Mouse (Mus musculus): ENCODE measurements around the gene Rad54l2. TPM values are rescaled to one million over a fixed set of nuclear protein-coding genes. Genes with fewer than 3 reads are reported as not detected.

The Rad54l2 gene
- polyA plus RNA-seq, 1 experiment from 2014 or later, result 6.0 TPM

GRCm38 (mm10) chr9:106688834-106689233 lies 100.2 kb downstream of the Rad54l2 start:
- no peak overlapping the region for H3K4me3 ChIP-seq (replicated peaks; ENCODE audit: low read depth, low read length)

GRCm38 (mm10) chr9:106686983-106687650 lies 101.9 kb downstream of the Rad54l2 start:
- H3K4me2 ChIP-seq (ENCODE audit: low read length), result no peak overlapping the region
- no peaks in the 10 kb centered on the region for H3K27me3 ChIP-seq (ENCODE audit: control insufficient read depth, insufficient read depth, low read length)
- no peak overlapping the region for H3K27ac ChIP-seq (replicated peaks; ENCODE audit: low read depth, low read length)
- no peaks in the 10 kb centered on the region for H3K9me3 ChIP-seq (ENCODE audit: control insufficient read depth, low read length)
- peak; percentile 90 for DNase-seq
- ATAC-seq (ENCODE audit: low FRiP score, low TSS enrichment), result 0 out of 2 replicates have a peak, but pooled peaks have one; percentile 49
- H3K36me3 ChIP-seq (ENCODE audit: control insufficient read depth, insufficient read depth, low read length), result peaks cover 8% of the 10 kb centered on the region; the same call in 1 of the 2 replicates
- no peak overlapping the region for H3K4me3 ChIP-seq (replicated peaks; ENCODE audit: low read depth, low read length)
- H3K4me1 ChIP-seq (ENCODE audit: control insufficient read depth, insufficient read depth, low read length), result peaks cover 14% of the 10 kb centered on the region
- no peak overlapping the region for H3K9ac ChIP-seq (replicated peaks; ENCODE audit: low read length)
- 37% methylated on average over 8 of the region's 8 CpGs for WGBS

More at GRCm38 (mm10) chr9:106688834-106689233, 100.2 kb downstream of the Rad54l2 start:
- Histone ChIP-seq H3K27ac (replicated peaks; ENCODE audit: low read depth, low read length) (no peak overlapping the region), H3K4me1 (ENCODE audit: control insufficient read depth, insufficient read depth, low read length) (peaks cover 14% of the 10 kb centered on the region), H3K27me3 (ENCODE audit: control insufficient read depth, insufficient read depth, low read length) (no peaks in the 10 kb centered on the region), H3K4me2 (ENCODE audit: low read length) (no peak overlapping the region), H3K9ac (replicated peaks; ENCODE audit: low read length) (no peak overlapping the region), H3K9me3 (ENCODE audit: control insufficient read depth, low read length) (no peaks in the 10 kb centered on the region), H3K36me3 (ENCODE audit: control insufficient read depth, insufficient read depth, low read length) (peaks cover 20% of the 10 kb centered on the region)
- 88% methylated on average over 8 of the region's 8 CpGs for whole genome bisulfite sequencing
- DNase-seq (no peak), ATAC-seq (ENCODE audit: low FRiP score, low TSS enrichment) (no peak)

- peak within 1 kb of the TSS; percentile 84 for H3K4me3 ChIP-seq (replicated peaks; ENCODE audit: low read depth, low read length)
- H3K9ac ChIP-seq (replicated peaks; ENCODE audit: low read length), result peak within 1 kb of the TSS; percentile 79
- peak within 1 kb of the TSS; percentile 96 for H3K4me2 ChIP-seq (ENCODE audit: low read length)
- no peaks in the 10 kb centered on the region for H3K9me3 ChIP-seq (ENCODE audit: control insufficient read depth, low read length)
- WGBS, result under 1% methylated on average over 84 of the region's 86 CpGs
- H3K27ac ChIP-seq (replicated peaks; ENCODE audit: low read depth, low read length), result peak within 1 kb of the TSS; percentile 57
- H3K36me3 ChIP-seq (ENCODE audit: control insufficient read depth, insufficient read depth, low read length), result peaks cover 15% of the 10 kb centered on the region
- ATAC-seq (ENCODE audit: low FRiP score, low TSS enrichment) (peak; percentile 85), DNase-seq (peak; percentile 90)
- peaks cover 14% of the 10 kb centered on the region for H3K4me1 ChIP-seq (ENCODE audit: control insufficient read depth, insufficient read depth, low read length)
- H3K27me3 ChIP-seq (ENCODE audit: control insufficient read depth, insufficient read depth, low read length), result no peaks in the 10 kb centered on the region
These were observed 103.5 kb downstream of the Rad54l2 start, which contains the start of gene Tex264 for GRCm38 (mm10) chr9:106685249-106686101. Gene Tex264 (minus strand): TSS chr9:106685927.

GRCm38 (mm10) chr9:106684918-106685248 lies 104.1 kb downstream of the Rad54l2 start:
- 7% methylated on average over 11 of the region's 14 CpGs for WGBS
- Histone ChIP-seq H3K4me3 (replicated peaks; ENCODE audit: low read depth, low read length) (peak overlapping the region; percentile 84), H3K27me3 (ENCODE audit: control insufficient read depth, insufficient read depth, low read length) (no peaks in the 10 kb centered on the region), H3K4me2 (ENCODE audit: low read length) (peak overlapping the region; percentile 96), H3K9ac (replicated peaks; ENCODE audit: low read length) (peak overlapping the region; percentile 79), H3K27ac (replicated peaks; ENCODE audit: low read depth, low read length) (no peak overlapping the region), H3K9me3 (ENCODE audit: control insufficient read depth, low read length) (no peaks in the 10 kb centered on the region), H3K4me1 (ENCODE audit: control insufficient read depth, insufficient read depth, low read length) (peaks cover 14% of the 10 kb centered on the region), H3K36me3 (ENCODE audit: control insufficient read depth, insufficient read depth, low read length) (peaks cover 21% of the 10 kb centered on the region)
- ATAC-seq (ENCODE audit: low FRiP score, low TSS enrichment), result peak; percentile 9
- DNase-seq, result no peak

- Histone ChIP-seq H3K9me3 (ENCODE audit: control insufficient read depth, low read length) (no peaks in the 10 kb centered on the region), H3K4me3 (replicated peaks; ENCODE audit: low read depth, low read length) (peak overlapping the region; percentile 84), H3K27ac (replicated peaks; ENCODE audit: low read depth, low read length) (no peak overlapping the region), H3K36me3 (ENCODE audit: control insufficient read depth, insufficient read depth, low read length) (peaks cover 27% of the 10 kb centered on the region), H3K4me1 (ENCODE audit: control insufficient read depth, insufficient read depth, low read length) (peaks cover 14% of the 10 kb centered on the region), H3K27me3 (ENCODE audit: control insufficient read depth, insufficient read depth, low read length) (no peaks in the 10 kb centered on the region), H3K9ac (replicated peaks; ENCODE audit: low read length) (peak overlapping the region; percentile 79), H3K4me2 (ENCODE audit: low read length) (peak overlapping the region; percentile 96)
- no peak for DNase-seq
- ATAC-seq (ENCODE audit: low FRiP score, low TSS enrichment), result no peak
- 85% methylated on average over 6 of the region's 6 CpGs for WGBS
These were observed 104.7 kb downstream of the Rad54l2 start for GRCm38 (mm10) chr9:106684093-106684872.

GRCm38 (mm10) chr9:106681026-106681425 lies 108.0 kb downstream of the Rad54l2 start:
- WGBS, result 89% methylated on average over 9 of the region's 9 CpGs
- no peak for DNase-seq
- Histone ChIP-seq H3K27me3 (ENCODE audit: control insufficient read depth, insufficient read depth, low read length) (no peaks in the 10 kb centered on the region), H3K27ac (replicated peaks; ENCODE audit: low read depth, low read length) (no peak overlapping the region), H3K4me3 (replicated peaks; ENCODE audit: low read depth, low read length) (no peak overlapping the region), H3K9me3 (ENCODE audit: control insufficient read depth, low read length) (no peaks in the 10 kb centered on the region), H3K4me2 (ENCODE audit: low read length) (no peak overlapping the region), H3K4me1 (ENCODE audit: control insufficient read depth, insufficient read depth, low read length) (peaks cover 9% of the 10 kb centered on the region; the same call in 1 of the 2 replicates), H3K9ac (replicated peaks; ENCODE audit: low read length) (no peak overlapping the region; the same call in 1 of the 2 replicates), H3K36me3 (ENCODE audit: control insufficient read depth, insufficient read depth, low read length) (peaks cover 33% of the 10 kb centered on the region)
- no peak for ATAC-seq (ENCODE audit: low FRiP score, low TSS enrichment)

- Histone ChIP-seq H3K27me3 (ENCODE audit: control insufficient read depth, insufficient read depth, low read length) (no peaks in the 10 kb centered on the region), H3K9me3 (ENCODE audit: control insufficient read depth, low read length) (no peaks in the 10 kb centered on the region), H3K9ac (replicated peaks; ENCODE audit: low read length) (no peak overlapping the region), H3K4me1 (ENCODE audit: control insufficient read depth, insufficient read depth, low read length) (no peaks in the 10 kb centered on the region), H3K4me3 (replicated peaks; ENCODE audit: low read depth, low read length) (no peak overlapping the region), H3K27ac (replicated peaks; ENCODE audit: low read depth, low read length) (no peak overlapping the region), H3K36me3 (ENCODE audit: control insufficient read depth, insufficient read depth, low read length) (peaks cover 38% of the 10 kb centered on the region), H3K4me2 (ENCODE audit: low read length) (no peak overlapping the region)
- no peak for ATAC-seq (ENCODE audit: low FRiP score, low TSS enrichment)
- WGBS, result 80% methylated on average over 4 of the region's 4 CpGs
- no peak for DNase-seq
These were observed 110.8 kb downstream of the Rad54l2 start for GRCm38 (mm10) chr9:106678242-106678641.

GRCm38 (mm10) chr9:106677702-106678101 lies 111.3 kb downstream of the Rad54l2 start:
- H3K27me3 ChIP-seq (ENCODE audit: control insufficient read depth, insufficient read depth, low read length), result no peaks in the 10 kb centered on the region
- H3K27ac ChIP-seq (replicated peaks; ENCODE audit: low read depth, low read length), result no peak overlapping the region
- no peak for ATAC-seq (ENCODE audit: low FRiP score, low TSS enrichment)
- peaks cover 43% of the 10 kb centered on the region for H3K36me3 ChIP-seq (ENCODE audit: control insufficient read depth, insufficient read depth, low read length)
- WGBS, result 88% methylated on average over 5 of the region's 5 CpGs
- H3K4me2 ChIP-seq (ENCODE audit: low read length), result no peak overlapping the region
- no peaks in the 10 kb centered on the region for H3K4me1 ChIP-seq (ENCODE audit: control insufficient read depth, insufficient read depth, low read length)
- DNase-seq, result no peak
- no peak overlapping the region for H3K9ac ChIP-seq (replicated peaks; ENCODE audit: low read length)
- H3K4me3 ChIP-seq (replicated peaks; ENCODE audit: low read depth, low read length), result no peak overlapping the region
- no peaks in the 10 kb centered on the region for H3K9me3 ChIP-seq (ENCODE audit: control insufficient read depth, low read length)

Measured in midbrain, embryonic 14.5 days (tissue).